Mouse (Mus musculus): ENCODE results near the gene Sorcs2. TPM values are rescaled to one million over a fixed set of nuclear protein-coding genes. Genes with fewer than 3 reads are reported as not detected.
A peak's percentile ranks its signal among the peaks of the same experiment; 100 is the strongest.

The Sorcs2 gene
- polyA plus RNA-seq, 1 experiment from 2014 or later: 25.4 TPM

DNA sequence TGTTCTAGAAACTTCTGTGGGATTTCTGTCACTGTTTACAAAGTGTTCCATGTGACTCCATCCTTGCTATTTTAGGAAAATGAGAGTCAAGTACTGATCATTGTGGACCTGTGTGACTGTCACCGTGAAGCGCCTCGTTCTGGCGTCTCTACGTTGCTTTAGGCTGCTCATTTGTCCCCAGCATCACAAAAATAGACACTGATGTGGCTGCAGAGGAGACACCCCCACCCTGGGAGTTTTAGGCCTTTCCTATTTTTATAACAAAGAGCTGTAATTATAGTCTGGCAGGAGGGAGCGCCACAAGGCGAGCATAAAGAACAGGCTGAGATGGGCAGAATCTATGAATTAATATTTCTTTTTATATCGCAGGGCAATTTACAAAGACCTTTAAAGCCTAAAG lies 412.3 kb downstream of the Sorcs2 start:
- WGBS: 84% methylated on average over 8 of the region's 8 CpGs
- Histone ChIP-seq H3K27ac (0 out of 2 replicates have a peak overlapping the region, but pooled peaks have one; percentile 3), H3K9me3 (no peaks in the 10 kb centered on the region), H3K4me1 (peaks cover 13% of the 10 kb centered on the region), H3K9ac (no peak overlapping the region), H3K4me2 (no peak overlapping the region), H3K4me3 (no peak overlapping the region), H3K36me3 (peaks cover 79% of the 10 kb centered on the region), H3K27me3 (no peaks in the 10 kb centered on the region)
- ATAC-seq (ENCODE audit: insufficient number of reproducible peaks, low FRiP score, low TSS enrichment, low read depth): no peak

- ATAC-seq (ENCODE audit: insufficient number of reproducible peaks, low FRiP score, low TSS enrichment, low read depth): no peak
- peaks cover 18% of the 10 kb centered on the region for H3K4me1 ChIP-seq
- no peaks in the 10 kb centered on the region for H3K9me3 ChIP-seq
- 42% methylated on average over 4 of the region's 4 CpGs for WGBS
- H3K36me3 ChIP-seq: peaks cover 63% of the 10 kb centered on the region
- peak overlapping the region; percentile 22; the same call in 1 of the 2 replicates for H3K27ac ChIP-seq
- no peak overlapping the region for H3K4me2 ChIP-seq
- H3K4me3 ChIP-seq: no peak overlapping the region
- no peaks in the 10 kb centered on the region for H3K27me3 ChIP-seq
- H3K9ac ChIP-seq: no peak overlapping the region
Measured at GRCm38 (mm10) chr5:35981976-35982375, 416.0 kb downstream of the Sorcs2 start.

GRCm38 (mm10) chr5:35981341-35981740 lies 416.6 kb downstream of the Sorcs2 start:
- H3K9ac ChIP-seq: no peak overlapping the region
- H3K4me3 ChIP-seq: no peak overlapping the region
- peak overlapping the region; percentile 62 for H3K27ac ChIP-seq
- ATAC-seq (ENCODE audit: insufficient number of reproducible peaks, low FRiP score, low TSS enrichment, low read depth): peak; percentile 40; the same call in 1 of the 2 replicates
- H3K4me2 ChIP-seq: no peak overlapping the region
- H3K9me3 ChIP-seq: no peaks in the 10 kb centered on the region
- peaks cover 63% of the 10 kb centered on the region for H3K36me3 ChIP-seq
- 59% methylated on average over 5 of the region's 5 CpGs for whole genome bisulfite sequencing
- peaks cover 18% of the 10 kb centered on the region for H3K4me1 ChIP-seq
- no peaks in the 10 kb centered on the region for H3K27me3 ChIP-seq

- Histone ChIP-seq H3K9me3 (no peaks in the 10 kb centered on the region), H3K4me3 (no peak overlapping the region), H3K27ac (peak overlapping the region; percentile 77), H3K36me3 (peaks cover 62% of the 10 kb centered on the region), H3K27me3 (no peaks in the 10 kb centered on the region), H3K4me1 (peaks cover 18% of the 10 kb centered on the region), H3K9ac (no peak overlapping the region), H3K4me2 (no peak overlapping the region)
- ATAC-seq (ENCODE audit: insufficient number of reproducible peaks, low FRiP score, low TSS enrichment, low read depth): no peak
- WGBS: 32% methylated on average over 5 of the region's 5 CpGs
Measured at GRCm38 (mm10) chr5:35980542-35980941, 417.4 kb downstream of the Sorcs2 start.

DNA sequence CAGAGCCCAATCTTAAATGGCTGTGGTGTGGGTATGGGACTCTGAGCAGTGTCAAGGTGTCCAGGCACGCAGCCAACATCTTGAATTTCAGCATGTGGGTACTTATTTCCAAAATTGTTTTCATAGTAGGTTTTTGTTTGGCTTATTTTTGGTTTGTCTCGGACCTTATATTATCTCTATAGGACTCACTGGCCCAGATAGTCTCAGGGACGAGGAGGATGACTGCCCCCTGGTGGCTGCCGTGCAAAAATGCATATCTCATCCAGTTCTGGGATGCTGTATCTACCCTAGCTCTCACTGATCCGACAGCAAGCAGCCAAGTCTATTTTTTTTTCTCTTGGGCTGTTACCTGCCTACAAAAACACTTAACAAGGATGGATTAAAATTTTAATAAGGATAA lies 422.3 kb downstream of the Sorcs2 start:
- no peak for ATAC-seq (ENCODE audit: insufficient number of reproducible peaks, low FRiP score, low TSS enrichment, low read depth)
- H3K36me3 ChIP-seq: peaks cover 45% of the 10 kb centered on the region
- peaks cover 37% of the 10 kb centered on the region for H3K4me1 ChIP-seq
- no peaks in the 10 kb centered on the region for H3K27me3 ChIP-seq
- 9% methylated on average over 5 of the region's 5 CpGs for WGBS
- H3K4me3 ChIP-seq: no peak overlapping the region
- no peaks in the 10 kb centered on the region for H3K9me3 ChIP-seq
- H3K9ac ChIP-seq: no peak overlapping the region
- H3K4me2 ChIP-seq: no peak overlapping the region
- H3K27ac ChIP-seq: no peak overlapping the region

DNA sequence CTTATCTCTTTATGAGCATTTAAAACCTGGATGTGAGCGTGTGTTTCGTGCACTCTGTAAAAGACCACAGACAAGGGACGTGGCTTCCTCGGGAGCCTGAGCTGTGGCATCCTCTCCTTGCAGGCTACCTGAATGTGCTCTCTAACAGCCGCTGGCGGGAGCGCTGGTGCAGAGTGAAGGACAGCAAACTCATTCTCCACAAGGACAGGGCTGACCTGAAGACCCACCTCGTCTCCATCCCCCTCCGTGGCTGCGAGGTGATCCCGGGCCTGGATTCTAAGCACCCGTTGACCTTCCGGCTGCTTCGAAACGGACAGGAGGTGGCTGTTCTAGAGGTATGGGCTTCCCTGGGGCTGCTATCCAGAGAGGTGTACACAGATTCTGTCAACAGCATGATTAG lies 423.7 kb downstream of the Sorcs2 start:
- Histone ChIP-seq H3K9me3 (no peaks in the 10 kb centered on the region), H3K27ac (peak overlapping the region; percentile 76), H3K36me3 (peaks cover 59% of the 10 kb centered on the region), H3K9ac (no peak overlapping the region), H3K4me3 (no peak overlapping the region), H3K27me3 (no peaks in the 10 kb centered on the region), H3K4me2 (0 out of 2 replicates have a peak overlapping the region, but pooled peaks have one; percentile 2), H3K4me1 (peaks cover 37% of the 10 kb centered on the region)
- 78% methylated on average over 15 of the region's 15 CpGs for WGBS
- ATAC-seq (ENCODE audit: insufficient number of reproducible peaks, low FRiP score, low TSS enrichment, low read depth): no peak

- no peaks in the 10 kb centered on the region for H3K9me3 ChIP-seq
- H3K4me3 ChIP-seq: no peak overlapping the region
- no peak overlapping the region for H3K9ac ChIP-seq
- 35% methylated on average over 12 of the region's 12 CpGs for WGBS
- peak; percentile 71; the same call in 1 of the 2 replicates for ATAC-seq (ENCODE audit: insufficient number of reproducible peaks, low FRiP score, low TSS enrichment, low read depth)
- H3K36me3 ChIP-seq: peaks cover 59% of the 10 kb centered on the region
- peaks cover 37% of the 10 kb centered on the region for H3K4me1 ChIP-seq
- H3K27me3 ChIP-seq: no peaks in the 10 kb centered on the region
- H3K4me2 ChIP-seq: 0 out of 2 replicates have a peak overlapping the region, but pooled peaks have one; percentile 2
- peak overlapping the region; percentile 76 for H3K27ac ChIP-seq
Measured at GRCm38 (mm10) chr5:35973800-35974199, 424.1 kb downstream of the Sorcs2 start.

DNA sequence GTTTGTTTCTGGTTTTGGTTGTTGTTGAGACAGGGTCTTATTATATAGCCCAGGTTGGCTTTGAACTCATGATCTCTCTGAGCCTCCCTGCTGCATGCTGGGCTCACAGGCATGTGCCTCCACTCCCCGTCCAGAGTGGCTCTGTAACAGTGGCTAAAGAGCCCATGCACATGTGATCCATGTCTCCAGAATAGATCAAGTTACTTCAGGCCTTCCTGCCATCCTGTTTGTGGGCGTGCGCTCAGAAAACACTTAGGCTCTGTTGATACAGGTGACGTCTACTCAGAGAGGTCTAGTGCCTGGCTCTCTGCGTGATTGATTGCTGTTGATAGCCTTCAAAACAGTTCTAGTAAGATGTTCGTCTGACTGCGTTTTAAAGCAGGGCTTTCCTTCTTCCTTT lies 425.2 kb downstream of the Sorcs2 start:
- Histone ChIP-seq H3K4me2 (no peak overlapping the region), H3K4me3 (no peak overlapping the region), H3K4me1 (peaks cover 37% of the 10 kb centered on the region), H3K9me3 (no peaks in the 10 kb centered on the region), H3K36me3 (peaks cover 60% of the 10 kb centered on the region), H3K27ac (peak overlapping the region; percentile 76; the same call in 1 of the 2 replicates), H3K9ac (no peak overlapping the region), H3K27me3 (no peaks in the 10 kb centered on the region)
- no peak for ATAC-seq (ENCODE audit: insufficient number of reproducible peaks, low FRiP score, low TSS enrichment, low read depth)
- WGBS: 65% methylated on average over 7 of the region's 7 CpGs

- no peaks in the 10 kb centered on the region for H3K27me3 ChIP-seq
- H3K36me3 ChIP-seq: peaks cover 55% of the 10 kb centered on the region
- H3K4me3 ChIP-seq: no peak overlapping the region
- 57% methylated on average over 10 of the region's 10 CpGs for whole genome bisulfite sequencing
- H3K4me1 ChIP-seq: peaks cover 37% of the 10 kb centered on the region
- no peaks in the 10 kb centered on the region for H3K9me3 ChIP-seq
- no peak overlapping the region for H3K27ac ChIP-seq
- H3K9ac ChIP-seq: no peak overlapping the region
- no peak overlapping the region for H3K4me2 ChIP-seq
- ATAC-seq (ENCODE audit: insufficient number of reproducible peaks, low FRiP score, low TSS enrichment, low read depth): no peak
Measured at GRCm38 (mm10) chr5:35971841-35972578, 425.9 kb downstream of the Sorcs2 start.

DNA sequence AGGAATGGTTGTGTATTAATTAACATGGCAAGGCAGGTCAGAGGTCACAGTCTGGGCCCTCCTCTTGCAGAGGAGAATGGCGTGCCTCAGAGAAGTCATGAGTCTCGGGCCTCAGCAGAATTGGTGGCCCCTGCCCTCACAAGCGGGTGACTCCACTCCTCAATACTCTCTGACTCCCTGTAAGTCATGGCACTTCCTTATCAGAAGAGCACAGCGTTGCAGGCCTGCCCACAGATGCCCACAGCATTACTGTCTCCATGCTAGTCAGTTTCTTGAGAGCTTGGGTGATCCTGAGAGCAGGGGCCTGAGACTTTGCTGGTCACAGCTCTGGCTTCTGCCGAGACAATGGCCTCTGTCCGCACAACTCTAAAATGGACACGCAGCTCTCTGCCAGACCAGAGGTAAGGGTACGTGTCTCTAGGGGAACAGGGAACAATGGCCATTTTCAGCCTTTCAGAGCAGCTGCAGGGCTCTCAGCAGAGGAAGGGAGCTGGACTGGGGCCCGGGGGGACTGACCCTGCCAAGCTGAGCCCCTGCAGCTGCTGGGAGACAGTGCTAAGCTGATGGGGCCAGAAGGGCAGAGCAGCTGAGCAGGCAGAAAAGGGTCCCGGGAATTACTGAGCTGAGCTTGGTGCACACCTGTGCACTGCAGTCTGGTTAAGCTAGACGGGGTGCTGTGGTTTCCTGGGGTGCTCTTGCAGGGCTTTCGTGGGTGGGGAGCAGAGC lies 427.4 kb downstream of the Sorcs2 start:
- Histone ChIP-seq H3K27me3 (no peaks in the 10 kb centered on the region), H3K36me3 (peaks cover 55% of the 10 kb centered on the region), H3K4me3 (no peak overlapping the region), H3K4me1 (peaks cover 36% of the 10 kb centered on the region), H3K27ac (peak overlapping the region; percentile 61), H3K4me2 (no peak overlapping the region), H3K9me3 (no peaks in the 10 kb centered on the region), H3K9ac (no peak overlapping the region)
- ATAC-seq (ENCODE audit: insufficient number of reproducible peaks, low FRiP score, low TSS enrichment, low read depth): no peak
- WGBS: 73% methylated on average over 12 of the region's 12 CpGs

DNA sequence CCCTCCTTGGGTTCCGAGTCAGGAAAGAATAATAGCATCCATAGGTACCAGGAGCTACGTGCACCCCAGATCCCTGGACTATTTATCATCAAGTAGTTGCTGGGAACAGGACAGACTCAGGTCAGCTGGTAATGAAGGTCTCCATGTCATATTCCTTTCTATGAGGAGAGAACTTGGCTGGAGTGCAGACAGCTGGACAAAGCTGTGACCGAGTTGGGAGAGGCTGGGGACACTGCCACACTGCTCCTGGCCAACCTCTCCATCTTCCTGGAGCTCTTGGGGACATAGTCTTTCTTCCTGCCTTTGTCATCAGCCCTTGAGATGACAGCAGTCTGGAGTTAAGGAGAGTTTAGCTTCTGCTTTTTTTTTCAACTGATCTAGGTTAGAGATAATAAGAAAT lies 428.1 kb downstream of the Sorcs2 start:
- Histone ChIP-seq H3K4me1 (peaks cover 32% of the 10 kb centered on the region), H3K27ac (peak overlapping the region; percentile 61; the same call in 1 of the 2 replicates), H3K9me3 (no peaks in the 10 kb centered on the region), H3K27me3 (no peaks in the 10 kb centered on the region), H3K4me3 (no peak overlapping the region), H3K9ac (no peak overlapping the region), H3K36me3 (peaks cover 59% of the 10 kb centered on the region), H3K4me2 (no peak overlapping the region)
- WGBS: 86% methylated on average over 3 of the region's 3 CpGs
- ATAC-seq (ENCODE audit: insufficient number of reproducible peaks, low FRiP score, low TSS enrichment, low read depth): no peak
